Mouse (Mus musculus): ENCODE measurements around the gene Plin3.

- TF ChIP-seq CTCF (IDR thresholded peaks at IDR 0.05; ENCODE audit: low read depth, low read length) (no peak), POLR2A (IDR thresholded peaks at IDR 0.05; ENCODE audit: extremely low read depth, insufficient read depth, low read length) (no peak)
Observed at GRCm38 (mm10) chr17:56265869-56266268, 26.8 kb downstream of the Plin3 start.
